ENCODE assay signal across 9 mouse cellular contexts in genomic region chrX:42398836-42399235, GRCm38 (mm10).
DNase-seq lines count a peak whose midpoint lies in the region; ATAC-seq and TF ChIP-seq lines count a peak whose summit lies in the region.
"Had no signal": no experiment of that assay in that cellular context is flagged by ENCODE, and none has a peak within 500 bp of the region (broad histone marks: within the 10 kb centered on the region; RNA-seq: fewer than 3 reads in every experiment).

No protein-coding gene starts in this region.

- intact Hi-C loops in left cerebral cortex, adult 2 months (cut with DNase I): no loop called here

- TF ChIP-seq CTCF in left cerebral cortex, adult 2 months (IDR thresholded peaks at IDR 0.05): no peak

- H3K4me1 ChIP-seq in heart, embryonic 12.5 days (replicated peaks): no peaks in the 10 kb centered on the region
- H3K4me1 ChIP-seq in limb, embryonic 15.5 days: no peaks in the 10 kb centered on the region
- no peaks in the 10 kb centered on the region for H3K4me1 ChIP-seq in midbrain, embryonic 10.5 days
- H3K4me1 ChIP-seq: hindbrain, embryonic 12.5 days had no signal

- H3K4me3 ChIP-seq in heart, embryonic 12.5 days: no peak overlapping the region
- no peak overlapping the region for H3K4me3 ChIP-seq in limb, embryonic 15.5 days
- H3K4me3 ChIP-seq in midbrain, embryonic 10.5 days: no peak overlapping the region
- H3K4me3 ChIP-seq in left cerebral cortex, adult 2 months: no peak overlapping the region
- H3K4me3 ChIP-seq: hindbrain, embryonic 12.5 days had no signal

- WGBS in heart, embryonic 12.5 days: 62% methylated on average over 1 of the region's 1 CpGs
- WGBS in limb, embryonic 15.5 days: 38% methylated on average over 1 of the region's 1 CpGs
- WGBS in midbrain, embryonic 10.5 days: 76% methylated on average over 1 of the region's 1 CpGs

- no peak overlapping the region for H3K9ac ChIP-seq in heart, embryonic 12.5 days
- H3K9ac ChIP-seq in limb, embryonic 15.5 days: no peak overlapping the region
- H3K9ac ChIP-seq: hindbrain, embryonic 12.5 days had no signal

- H3K27ac ChIP-seq in heart, embryonic 12.5 days (ENCODE audit: poor library complexity, severe bottlenecking): no peak overlapping the region
- H3K27ac ChIP-seq in limb, embryonic 15.5 days: 0 out of 2 replicates have a peak overlapping the region, but pooled peaks have one; percentile 54
- H3K27ac ChIP-seq in midbrain, embryonic 10.5 days (replicated peaks): no peak overlapping the region
- H3K27ac ChIP-seq in left cerebral cortex, adult 2 months: no peak overlapping the region
- H3K27ac ChIP-seq: hindbrain, embryonic 12.5 days had no signal

- no peaks in the 10 kb centered on the region for H3K36me3 ChIP-seq in heart, embryonic 12.5 days
- no peaks in the 10 kb centered on the region for H3K36me3 ChIP-seq in limb, embryonic 15.5 days
- no peaks in the 10 kb centered on the region for H3K36me3 ChIP-seq in midbrain, embryonic 10.5 days
- H3K36me3 ChIP-seq: hindbrain, embryonic 12.5 days had no signal

- DNase-seq in heart, adult 8-10 months (ENCODE audit: low spot score): peak; percentile 1
- DNase-seq in 3T3-L1 (ENCODE audit: low read depth, low spot score): peak; percentile 6
- peak; percentile 29 for DNase-seq in adipocyte (ENCODE audit: low spot score)
- DNase-seq in midbrain, embryonic 10.5 days (ENCODE audit: low spot score): no peak
- DNase-seq in left cerebral cortex, adult 2 months (ENCODE audit: extremely low spot score in 1 of 2, low spot score in 2 of 2): no peak
- DNase-seq: layer of hippocampus, adult 9-11 months had no signal

- no peak overlapping the region for H3K4me2 ChIP-seq in heart, embryonic 12.5 days
- H3K4me2 ChIP-seq in limb, embryonic 15.5 days: no peak overlapping the region
- H3K4me2 ChIP-seq: hindbrain, embryonic 12.5 days had no signal

- H3K9me3 ChIP-seq in heart, embryonic 12.5 days (replicated peaks): no peaks in the 10 kb centered on the region
- H3K9me3 ChIP-seq in limb, embryonic 15.5 days: no peaks in the 10 kb centered on the region
- H3K9me3 ChIP-seq in midbrain, embryonic 10.5 days (replicated peaks): no peaks in the 10 kb centered on the region
- H3K9me3 ChIP-seq: hindbrain, embryonic 12.5 days had no signal

- no peaks in the 10 kb centered on the region for H3K27me3 ChIP-seq in heart, embryonic 12.5 days (replicated peaks)
- no peaks in the 10 kb centered on the region for H3K27me3 ChIP-seq in limb, embryonic 15.5 days
- H3K27me3 ChIP-seq in midbrain, embryonic 10.5 days (ENCODE audit: low read depth, poor library complexity, severe bottlenecking): no peaks in the 10 kb centered on the region
- H3K27me3 ChIP-seq: hindbrain, embryonic 12.5 days had no signal

- no peak for ATAC-seq in heart, embryonic 12.5 days (ENCODE audit: insufficient number of reproducible peaks, low FRiP score)
- peak; percentile 90 for ATAC-seq in limb, embryonic 15.5 days (ENCODE audit: insufficient number of reproducible peaks, low FRiP score, low TSS enrichment, low read depth)

Comparison
In these comparisons a context has a peak if more than half of its experiments do, and no peak if none do; other contexts are left out.
1. DNase-seq: peak in heart, adult 8-10 months (single experiment), 3T3-L1 (single experiment) and adipocyte (single experiment); none in midbrain, embryonic 10.5 days (single experiment) and left cerebral cortex, adult 2 months (0 of 2).